Mouse (Mus musculus) ES-Bruce4 (cell line): ENCODE data around the gene Ntm. TPM values are rescaled to one million over a fixed set of nuclear protein-coding genes. Genes with fewer than 3 reads are reported as not detected.

ENCODE experiments used
- H3K27ac ChIP-seq: 2 replicates; pipeline ENCODE4 v1.5.1; 2012; ENCODE audit warnings: low read length, inconsistent platforms; ENCODE audit not compliant: insufficient read depth
- H3K27me3 ChIP-seq: 2 replicates; pipeline ENCODE4 v1.6.1; 2012; ENCODE audit warnings: mild to moderate bottlenecking, low read length, inconsistent platforms; ENCODE audit not compliant: control insufficient read depth, poor library complexity, insufficient read depth, severe bottlenecking
- H3K36me3 ChIP-seq: 2 replicates; pipeline ENCODE4 v1.6.1; 2012; ENCODE audit warnings: inconsistent platforms, mild to moderate bottlenecking, low read length, moderate library complexity; ENCODE audit not compliant: control insufficient read depth, poor library complexity, insufficient read depth, severe bottlenecking
- H3K4me1 ChIP-seq: one replicate; pipeline ENCODE4 v1.8.1; 2011; ENCODE audit warnings: low read length; ENCODE audit not compliant: control insufficient read depth, insufficient read depth
- H3K4me3 ChIP-seq: 2 replicates; pipeline ENCODE4 v1.5.1; 2011; ENCODE audit warnings: low read depth, mild to moderate bottlenecking, low read length
- H3K9ac ChIP-seq: 2 replicates; pipeline ENCODE4 v1.6.1; 2012; ENCODE audit warnings: low read depth, mild to moderate bottlenecking, inconsistent platforms; ENCODE audit not compliant: poor library complexity, severe bottlenecking
- H3K9me3 ChIP-seq: replicated peaks from 2 replicates; pipeline ENCODE4 v1.6.1; 2012; ENCODE audit warnings: mild to moderate bottlenecking, low read length, inconsistent platforms; ENCODE audit not compliant: control insufficient read depth, poor library complexity, insufficient read depth, severe bottlenecking
- CTCF ChIP-seq: IDR thresholded peaks from one replicate; pipeline ENCODE4 v1.8.1; 2011; ENCODE audit warnings: low read depth, low read length
- EP300 ChIP-seq: IDR thresholded peaks from 2 replicates; pipeline ENCODE4 v1.6.1; 2011; ENCODE audit warnings: low read depth, low read length; ENCODE audit not compliant: insufficient read depth
- POLR2A ChIP-seq: IDR thresholded peaks from one replicate; pipeline ENCODE4 v1.8.1; 2011; ENCODE audit warnings: low read length; ENCODE audit not compliant: insufficient read depth
- polyA plus RNA-seq: library from polyadenylated mRNA; stranded (reverse); fragments of >200 nt; gene quantifications from 2 replicates; pipeline ENCODE4 v1.2.4, GENCODE M21; 2011; ENCODE audit warnings: low read depth; ENCODE audit not compliant: missing spikeins, insufficient read depth, insufficient read length

The Ntm gene
- polyA plus RNA-seq, 1 experiment: 0.82 TPM

GRCm38 (mm10) chr9:29247812-29248211, 715.1 kb downstream of the Ntm start:
- H3K27ac ChIP-seq: no peak overlapping the region
- no peak overlapping the region for H3K9ac ChIP-seq
- H3K36me3 ChIP-seq: no peaks in the 10 kb centered on the region
- no peaks in the 10 kb centered on the region; the same call in 1 of the 2 replicates for H3K27me3 ChIP-seq
- TF ChIP-seq POLR2A (no peak), CTCF (no peak), EP300 (no peak)
- no peak overlapping the region for H3K4me3 ChIP-seq
- no peaks in the 10 kb centered on the region for H3K9me3 ChIP-seq
- no peaks in the 10 kb centered on the region for H3K4me1 ChIP-seq

- no peaks in the 10 kb centered on the region for H3K9me3 ChIP-seq
- no peaks in the 10 kb centered on the region; the same call in 1 of the 2 replicates for H3K27me3 ChIP-seq
- no peak for TF ChIP-seq CTCF
- TF ChIP-seq POLR2A: no peak
- no peak for TF ChIP-seq EP300
- H3K27ac ChIP-seq: no peak overlapping the region
- no peak overlapping the region for H3K4me3 ChIP-seq
- H3K4me1 ChIP-seq: no peaks in the 10 kb centered on the region
- H3K36me3 ChIP-seq: no peaks in the 10 kb centered on the region
- no peak overlapping the region for H3K9ac ChIP-seq
Observed at GRCm38 (mm10) chr9:29244006-29244405, 718.9 kb downstream of the Ntm start.

GRCm38 (mm10) chr9:29242497-29243422, 720.2 kb downstream of the Ntm start:
- Histone ChIP-seq H3K9ac (no peak overlapping the region), H3K36me3 (no peaks in the 10 kb centered on the region), H3K4me3 (no peak overlapping the region), H3K27ac (no peak overlapping the region), H3K27me3 (no peaks in the 10 kb centered on the region; the same call in 1 of the 2 replicates), H3K9me3 (no peaks in the 10 kb centered on the region), H3K4me1 (no peaks in the 10 kb centered on the region)
- TF ChIP-seq EP300 (no peak), CTCF (no peak), POLR2A (no peak)

- H3K27me3 ChIP-seq: no peaks in the 10 kb centered on the region; the same call in 1 of the 2 replicates
- H3K4me1 ChIP-seq: no peaks in the 10 kb centered on the region
- H3K9me3 ChIP-seq: no peaks in the 10 kb centered on the region
- H3K4me3 ChIP-seq: no peak overlapping the region
- no peak overlapping the region for H3K27ac ChIP-seq
- no peak overlapping the region for H3K9ac ChIP-seq
- no peaks in the 10 kb centered on the region for H3K36me3 ChIP-seq
- TF ChIP-seq POLR2A (no peak), CTCF (no peak), EP300 (no peak)
Observed at GRCm38 (mm10) chr9:29240797-29241196, 722.1 kb downstream of the Ntm start.

GRCm38 (mm10) chr9:29238973-29239372, 724.0 kb downstream of the Ntm start:
- H3K27me3 ChIP-seq: no peaks in the 10 kb centered on the region
- H3K27ac ChIP-seq: no peak overlapping the region
- H3K4me3 ChIP-seq: no peak overlapping the region
- no peak overlapping the region for H3K9ac ChIP-seq
- no peaks in the 10 kb centered on the region for H3K4me1 ChIP-seq
- no peaks in the 10 kb centered on the region for H3K9me3 ChIP-seq
- TF ChIP-seq CTCF: no peak
- TF ChIP-seq POLR2A: no peak
- TF ChIP-seq EP300: no peak
- no peaks in the 10 kb centered on the region for H3K36me3 ChIP-seq

GRCm38 (mm10) chr9:29236752-29237151, 726.2 kb downstream of the Ntm start:
- Histone ChIP-seq H3K4me3 (no peak overlapping the region), H3K9ac (no peak overlapping the region), H3K9me3 (no peaks in the 10 kb centered on the region), H3K27me3 (no peaks in the 10 kb centered on the region), H3K36me3 (no peaks in the 10 kb centered on the region), H3K27ac (no peak overlapping the region), H3K4me1 (no peaks in the 10 kb centered on the region)
- no peak for TF ChIP-seq POLR2A
- TF ChIP-seq EP300: no peak
